Mouse (Mus musculus): ENCODE data around the gene Ripk3.

Gene Ripk3

DNA sequence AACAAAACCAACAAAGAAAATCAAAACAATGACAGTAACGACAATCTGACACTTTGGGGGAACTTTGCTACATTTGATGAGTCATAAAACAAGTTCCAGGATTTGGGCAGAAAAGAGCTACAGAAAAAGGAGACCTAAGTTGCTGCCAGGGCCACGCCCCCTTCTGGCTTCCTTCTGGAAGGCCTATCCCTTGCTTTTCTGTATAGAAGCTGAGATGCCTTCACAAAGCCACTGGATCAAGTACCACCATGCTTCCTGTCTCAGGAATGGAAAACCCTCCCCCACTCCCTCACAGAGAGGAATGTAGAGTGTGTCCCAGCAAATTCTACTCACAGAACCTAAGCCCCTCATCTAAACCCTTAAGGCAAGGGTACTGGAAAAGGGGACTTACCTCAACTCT is 5.3 kb upstream of the Ripk3 start:
- DNase-seq, result no peak

DNA sequence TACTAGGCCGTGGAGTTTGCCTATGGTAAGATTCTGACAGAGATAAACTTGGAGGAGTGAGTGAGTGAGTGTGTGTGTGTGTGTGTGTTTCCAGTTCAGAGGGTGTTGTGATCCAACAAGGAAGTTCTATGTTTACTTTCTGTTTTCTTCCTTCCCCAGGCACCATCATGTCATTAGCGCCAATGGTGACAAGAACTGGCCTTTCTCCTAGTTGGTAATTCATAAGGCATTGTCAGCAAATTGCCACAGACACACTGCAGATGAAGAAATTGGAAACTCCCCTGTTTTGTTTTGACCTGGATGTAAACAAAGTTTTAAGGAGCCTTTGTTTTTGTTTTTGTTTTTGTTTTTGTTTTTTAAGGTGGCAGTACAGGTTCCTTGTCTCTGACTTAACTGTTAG is 4.8 kb upstream of the Ripk3 start:
- no peak for DNase-seq

DNA sequence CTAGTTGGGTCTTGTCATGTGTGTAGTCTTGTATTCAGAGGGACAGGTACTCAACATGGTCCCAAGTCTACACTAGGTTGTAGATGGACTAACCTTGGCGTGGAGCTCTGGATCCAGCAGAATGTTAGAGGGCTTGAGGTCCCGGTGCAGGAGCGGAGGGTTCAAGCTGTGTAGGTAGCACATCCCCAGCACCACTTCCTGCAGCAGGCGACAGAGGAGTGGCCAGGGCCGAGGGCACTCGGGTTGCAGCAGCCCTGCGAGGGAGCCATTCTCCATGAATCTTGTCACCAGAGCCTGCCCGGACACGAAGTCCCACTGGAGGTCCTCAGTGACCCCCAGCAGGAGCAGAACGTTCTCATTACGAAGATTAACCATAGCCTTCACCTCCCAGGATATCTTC is 934 bp downstream of the Ripk3 start:
- no peak for DNase-seq

DNA sequence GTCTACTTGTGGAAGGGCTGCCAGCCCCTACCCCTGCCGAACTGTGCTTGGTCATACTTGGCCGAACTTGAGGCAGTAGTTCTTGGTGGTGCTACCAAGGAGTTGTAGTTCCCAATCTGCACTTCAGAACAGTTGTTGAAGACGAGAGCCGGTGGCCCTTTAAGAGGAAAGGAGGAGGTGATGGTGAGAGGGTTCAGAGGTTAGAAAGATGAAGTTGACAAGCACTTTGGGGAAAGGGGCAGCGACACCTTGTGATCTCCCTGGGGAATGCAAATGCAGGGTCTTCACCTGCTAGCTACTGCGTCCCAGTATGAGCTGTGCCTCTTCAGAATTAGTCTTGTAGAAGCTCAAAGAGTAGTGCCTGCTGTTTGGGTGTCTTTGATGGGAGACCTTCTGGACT is 3.5 kb downstream of the Ripk3 start:
- DNase-seq, result no peak

DNA sequence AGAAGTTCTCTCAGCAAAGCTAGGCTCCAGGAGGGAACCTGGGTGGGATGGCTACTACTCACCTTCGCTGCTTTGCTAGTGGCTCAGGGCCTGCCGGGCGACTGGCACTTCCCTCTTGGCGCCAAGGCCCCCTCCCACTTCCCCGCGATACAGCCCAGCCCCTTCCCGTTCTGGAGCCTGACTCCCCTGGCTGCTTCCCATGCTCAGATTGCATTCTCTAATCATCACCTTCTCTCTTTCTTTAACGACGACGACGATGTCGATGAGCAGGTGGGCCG is 4.8 kb downstream of the Ripk3 start, which contains the start of gene Adcy4:
Gene Adcy4, minus strand, starts transcription at position 138 of the 278 bp plus-strand sequence.
- DNase-seq, result peak in 1 of 2 experiments; percentile 2

DNA sequence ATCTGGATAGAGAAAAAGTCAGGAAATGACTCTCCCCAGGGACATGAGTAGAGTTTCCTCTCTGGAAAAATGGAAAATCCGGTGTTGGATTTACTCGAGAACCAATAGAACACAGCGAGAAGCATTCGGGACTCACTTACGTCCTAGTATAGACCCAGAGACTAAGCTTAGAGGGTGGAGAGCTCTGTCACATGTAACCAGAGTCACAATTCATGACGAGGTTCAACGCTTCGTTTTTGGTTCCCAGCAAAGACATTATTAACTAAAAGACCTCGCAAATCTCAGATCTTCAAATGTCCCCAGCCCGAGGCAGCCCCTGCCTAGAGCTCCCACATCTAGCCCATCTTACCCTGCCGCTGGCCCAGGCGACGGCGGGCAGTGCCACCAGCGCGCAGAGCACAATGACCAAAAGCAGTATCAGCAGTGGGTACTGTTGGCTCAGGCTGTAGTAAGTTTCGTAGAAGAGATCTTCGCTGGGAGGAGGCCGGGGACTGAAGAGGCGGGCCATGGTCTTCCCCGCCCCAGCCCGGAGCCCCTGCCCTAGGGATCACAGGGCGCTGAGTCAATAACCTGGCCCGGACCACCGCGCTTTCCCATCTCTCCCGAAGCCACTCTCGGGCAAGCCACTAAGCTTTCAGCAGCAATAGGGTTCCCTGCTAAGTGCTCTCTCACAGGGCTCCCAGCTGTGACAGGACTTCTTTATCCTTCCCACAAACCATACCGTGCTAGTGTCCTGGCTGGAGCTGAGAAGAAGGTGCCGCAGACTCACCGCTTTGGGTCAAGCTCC is 5.3 kb downstream of the Ripk3 start:
- DNase-seq, result peak in 1 of 2 experiments; percentile 1

GRCm38 (mm10) chr14:55782361-55782960 is 6.2 kb downstream of the Ripk3 start:
- DNase-seq, result peak in 1 of 2 experiments; percentile 0

- peak in 1 of 2 experiments; percentile 34 for DNase-seq
Observed at GRCm38 (mm10) chr14:55781310-55781709, 7.4 kb downstream of the Ripk3 start.

GRCm38 (mm10) chr14:55780736-55781135 is 7.9 kb downstream of the Ripk3 start:
- DNase-seq, result peak in 1 of 2 experiments; percentile 2

DNA sequence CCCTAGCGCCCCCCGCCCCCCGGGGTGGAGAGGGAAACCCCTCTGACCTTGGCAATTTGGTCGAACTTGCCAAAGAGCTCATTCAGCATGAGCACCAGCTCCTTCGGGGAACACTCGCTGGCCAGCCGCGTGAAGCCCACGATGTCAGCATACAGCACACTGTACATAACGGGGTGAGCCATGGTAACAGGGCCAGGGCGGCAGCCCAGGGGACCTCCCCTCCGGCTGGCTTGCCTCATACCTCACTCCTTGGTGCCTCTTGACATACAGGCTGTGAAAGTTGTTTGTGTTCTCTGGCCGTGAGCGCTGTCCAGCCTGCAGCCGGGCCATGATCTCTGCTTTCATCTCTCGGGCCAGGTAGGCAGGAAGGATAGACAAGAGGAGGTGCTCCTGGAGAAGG is 9.0 kb downstream of the Ripk3 start:
- peak in 1 of 2 experiments; percentile 0 for DNase-seq

DNA sequence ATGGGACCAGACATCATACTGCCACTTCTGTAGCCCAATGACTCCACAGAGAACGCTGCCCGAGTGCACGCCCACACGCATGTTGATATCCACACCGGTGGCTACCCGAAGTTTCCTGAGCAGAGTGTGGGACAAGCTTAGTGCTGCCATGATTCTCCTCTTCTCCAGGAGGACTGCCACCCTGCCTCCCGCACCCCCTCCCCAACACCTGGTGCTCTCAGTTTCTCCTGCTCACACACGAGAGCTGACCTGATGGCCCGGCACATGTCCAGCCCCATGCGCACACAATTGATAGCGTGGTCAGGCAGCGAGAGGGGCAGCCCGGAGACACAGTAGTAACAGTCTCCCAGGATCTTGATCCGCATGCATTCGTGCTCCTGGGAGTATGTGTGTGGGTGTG is 10.0 kb downstream of the Ripk3 start:
- no peak for DNase-seq

GRCm38 (mm10) chr14:55777806-55778205 is 10.9 kb downstream of the Ripk3 start:
- no peak for DNase-seq

- DNase-seq, result no peak
Observed at GRCm38 (mm10) chr14:55777176-55777575, 11.5 kb downstream of the Ripk3 start.

- no peak for DNase-seq
Observed at GRCm38 (mm10) chr14:55776711-55777110, 12.0 kb downstream of the Ripk3 start.

- no peak for DNase-seq
Observed at GRCm38 (mm10) chr14:55769087-55769703, 19.5 kb downstream of the Ripk3 start.

DNA sequence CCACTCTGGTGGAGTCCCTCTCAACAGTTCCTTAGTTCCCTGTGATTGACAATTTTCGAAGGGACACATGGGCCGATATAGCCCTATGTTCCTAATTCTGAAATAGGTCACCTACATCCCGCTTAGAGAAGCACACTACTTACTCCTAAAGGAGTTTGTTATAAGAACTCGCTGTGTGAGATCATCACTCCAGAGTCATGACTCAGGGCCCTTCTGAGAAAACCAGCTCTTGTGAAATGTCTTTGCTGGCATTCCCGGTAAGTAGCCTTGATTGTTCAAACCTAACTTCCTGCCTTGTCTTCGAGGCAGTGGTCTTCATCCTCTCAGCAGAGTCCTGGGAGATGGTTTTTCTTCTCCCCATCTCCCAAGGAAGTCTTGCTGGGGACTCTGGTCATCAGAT is 20.1 kb downstream of the Ripk3 start:
- no peak for DNase-seq

DNA sequence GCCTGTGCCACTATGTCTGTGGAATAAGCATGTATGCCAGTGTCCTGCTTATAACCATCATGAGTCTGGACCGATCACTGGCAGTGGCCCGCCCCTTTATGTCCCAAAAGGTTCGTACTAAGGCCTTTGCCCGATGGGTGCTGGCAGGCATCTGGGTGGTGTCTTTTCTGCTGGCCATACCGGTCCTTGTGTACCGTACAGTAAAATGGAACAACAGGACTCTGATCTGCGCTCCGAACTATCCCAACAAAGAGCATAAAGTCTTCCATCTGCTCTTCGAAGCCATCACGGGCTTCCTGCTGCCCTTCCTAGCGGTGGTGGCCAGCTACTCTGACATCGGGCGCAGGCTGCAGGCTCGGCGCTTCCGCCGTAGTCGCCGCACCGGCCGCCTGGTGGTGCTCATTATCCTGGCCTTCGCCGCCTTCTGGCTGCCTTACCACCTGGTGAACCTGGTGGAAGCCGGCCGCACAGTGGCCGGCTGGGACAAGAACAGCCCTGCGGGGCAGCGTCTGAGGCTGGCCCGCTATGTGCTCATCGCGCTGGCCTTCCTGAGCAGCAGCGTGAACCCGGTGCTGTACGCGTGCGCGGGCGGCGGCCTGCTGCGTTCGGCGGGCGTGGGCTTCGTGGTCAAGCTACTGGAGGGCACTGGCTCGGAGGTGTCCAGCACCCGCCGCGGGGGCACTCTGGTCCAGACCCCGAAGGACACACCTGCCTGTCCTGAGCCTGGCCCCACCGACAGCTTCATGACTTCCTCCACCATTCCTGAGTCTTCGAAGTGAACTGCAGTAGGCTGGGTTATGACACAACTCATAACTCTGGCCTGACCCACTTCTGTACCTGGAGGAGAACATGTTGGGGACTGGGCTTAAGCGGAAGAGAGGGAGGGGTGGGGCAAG is 20.9 kb downstream of the Ripk3 start:
- peak in 1 of 2 experiments; percentile 49 for DNase-seq

DNA sequence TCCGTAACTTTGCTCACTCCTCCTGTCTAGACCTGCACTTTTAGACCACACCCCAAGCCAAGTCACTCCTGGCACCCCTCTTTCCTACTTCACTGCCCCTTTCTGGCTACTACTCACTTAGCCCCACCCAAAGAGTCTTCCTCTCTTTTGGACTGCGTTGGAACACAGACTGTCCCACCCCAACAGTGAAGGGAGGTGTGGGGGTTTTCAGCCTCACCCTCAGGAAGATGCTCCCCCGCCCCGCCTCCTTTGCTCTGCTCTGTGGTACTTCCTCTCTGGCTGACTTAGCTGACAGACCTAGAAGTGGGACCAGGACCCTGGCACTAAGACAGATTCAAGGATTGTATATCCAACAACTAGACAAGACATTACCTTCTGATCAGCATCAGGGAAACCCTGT is 23.0 kb downstream of the Ripk3 start, which contains the start of gene Ltb4r1:
Gene Ltb4r1, plus strand, starts transcription at position 267 of the 400 bp plus-strand sequence.
- DNase-seq, result no peak

GRCm38 (mm10) chr14:55763166-55763565 is 25.5 kb downstream of the Ripk3 start:
- DNase-seq, result no peak

- no peak for DNase-seq
Observed at GRCm38 (mm10) chr14:55762001-55762821, 26.5 kb downstream of the Ripk3 start.

DNA sequence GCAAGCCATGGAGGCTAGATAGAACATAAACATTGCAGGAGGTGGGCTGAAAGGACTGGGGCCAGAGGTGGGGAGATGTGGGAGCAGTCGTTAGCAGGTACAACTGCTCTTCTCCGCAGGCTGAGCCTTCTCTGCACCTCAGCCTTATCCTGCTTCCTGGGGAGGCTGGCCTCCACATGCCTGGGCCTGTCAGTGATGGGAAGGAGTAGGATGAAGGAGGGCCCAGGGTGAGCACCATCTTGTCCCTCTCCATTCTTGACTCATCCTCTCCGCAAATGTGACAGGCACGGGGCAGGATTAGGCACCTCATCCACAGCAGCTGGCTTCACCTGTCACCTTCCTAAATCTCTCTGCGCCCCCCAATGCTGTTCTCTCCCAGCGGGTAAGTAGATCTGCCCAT is 27.5 kb downstream of the Ripk3 start, which contains the start of gene Ltb4r2:
Gene Ltb4r2, plus strand, starts transcription at position 266 of the 400 bp plus-strand sequence.
- no peak for DNase-seq

- DNase-seq, result peak; percentile 57 to 86
Observed at GRCm38 (mm10) chr14:55760156-55760555, 28.5 kb downstream of the Ripk3 start.

All from spleen, adult 18-20 months (tissue).